Mouse (Mus musculus) midbrain, embryonic 11.5 days (tissue): ENCODE measurements around the gene Lemd1. TPM values are rescaled to one million over a fixed set of nuclear protein-coding genes. Genes with fewer than 3 reads are reported as not detected.

Source experiments
- ATAC-seq: fragments of 200-750 bp; cut with Nextera tagmentation; 2 replicates; pipeline ENCODE4 v1.8.0; 2017; ENCODE audit warnings: moderate TSS enrichment, moderate library complexity; ENCODE audit not compliant: low FRiP score
- DNase-seq: peaks from one replicate; pipeline ENCODE4 v3.0.0; 2015; ENCODE audit warnings: low spot score; ENCODE audit errors: missing footprints
- H3K27ac ChIP-seq: fragments of 300-500 bp; sonication (generic); 2 replicates; pipeline ENCODE4 v1.5.1; 2014; ENCODE audit warnings: low read depth, low read length
- H3K27me3 ChIP-seq: fragments of 300-500 bp; sonication (generic); 2 replicates; pipeline ENCODE4 v1.6.1; 2014; ENCODE audit warnings: mild to moderate bottlenecking, low read length, moderate library complexity, mixed read lengths; ENCODE audit not compliant: control insufficient read depth, insufficient read depth
- H3K36me3 ChIP-seq: fragments of 300-500 bp; sonication (generic); 2 replicates; pipeline ENCODE4 v1.6.1; 2014; ENCODE audit warnings: mild to moderate bottlenecking, low read length, moderate library complexity, mixed read lengths; ENCODE audit not compliant: control insufficient read depth, insufficient read depth
- H3K4me1 ChIP-seq: fragments of 300-500 bp; sonication (generic); 2 replicates; pipeline ENCODE4 v1.6.1; 2014; ENCODE audit warnings: low read length; ENCODE audit not compliant: control insufficient read depth, insufficient read depth
- H3K4me2 ChIP-seq: fragments of 300-500 bp; sonication (generic); 2 replicates; pipeline ENCODE4 v1.6.1; 2014; ENCODE audit warnings: mild to moderate bottlenecking, moderate library complexity
- H3K4me3 ChIP-seq: fragments of 300-500 bp; sonication (generic); 2 replicates; pipeline ENCODE4 v1.5.1; 2014; ENCODE audit warnings: low read depth, low read length
- H3K9ac ChIP-seq: fragments of 300-500 bp; sonication (generic); 2 replicates; pipeline ENCODE4 v1.6.1; 2014; ENCODE audit warnings: low read length
- H3K9me3 ChIP-seq: fragments of 300-500 bp; sonication (generic); 2 replicates; pipeline ENCODE4 v1.6.1; 2016; ENCODE audit warnings: low read length; ENCODE audit not compliant: control insufficient read depth
- WGBS: fragments of 180-500 bp; shearing (Covaris S2); extraction: QIAGEN DNeasy Blood & Tissue Kit; methylation state at CpG from one replicate; pipeline ENCODE4 v1.1.7; 2014; 5-methylcytosine and 5-hydroxymethylcytosine counted together
- polyA plus RNA-seq: library from polyadenylated mRNA; unstranded; fragments of >200 nt; fragmentation: Nextera tagmentation; extraction: Ambion mirVana; gene quantifications from 2 replicates; pipeline ENCODE4 v1.2.1, GENCODE M21; 2014

Gene Lemd1
- polyA plus RNA-seq, 1 experiment from 2014 or later: 12.9 TPM

DNA sequence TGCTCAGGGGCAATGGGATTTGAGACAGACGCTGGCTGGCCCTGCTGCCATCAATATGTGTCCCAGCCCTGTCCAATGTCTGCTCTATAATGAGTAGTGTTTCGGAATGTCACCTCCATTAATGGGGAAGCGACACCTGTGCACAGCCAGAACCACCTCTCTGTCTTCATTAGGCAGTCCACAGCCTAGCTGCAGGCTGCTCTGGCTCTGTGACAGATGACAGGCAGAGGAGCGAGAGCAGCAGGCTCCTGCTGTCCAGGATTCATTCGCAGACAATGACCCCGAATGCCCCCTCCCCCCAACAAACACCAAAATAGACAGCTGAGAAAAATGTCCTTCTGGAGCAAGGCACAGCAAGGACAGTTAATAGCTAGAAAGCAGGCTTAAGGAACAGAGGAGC lies 21.8 kb downstream of the Lemd1 start:
- WGBS: 37% methylated on average over 6 of the region's 6 CpGs

DNA sequence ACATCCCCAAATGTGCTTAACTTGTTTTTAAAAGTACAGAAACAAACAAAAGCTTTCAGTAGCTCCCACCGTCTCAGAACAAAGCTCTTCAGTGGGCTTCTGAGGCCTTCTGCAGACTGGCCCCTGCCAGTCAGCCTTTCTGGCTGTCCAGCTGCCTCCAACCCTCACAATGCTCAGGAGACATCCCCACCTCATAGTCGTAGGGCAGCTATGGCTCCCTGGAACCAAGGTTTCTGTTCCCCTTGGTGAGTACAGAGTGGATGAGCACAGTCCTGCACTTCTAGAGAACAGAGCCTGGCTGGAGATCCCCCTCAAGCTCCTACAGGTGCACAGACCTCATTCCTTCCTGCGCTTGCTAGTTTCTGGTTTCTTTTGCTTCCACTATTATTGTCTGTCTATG lies 25.0 kb downstream of the Lemd1 start:
- ATAC-seq: no peak
- peak; percentile 79 for DNase-seq
- Histone ChIP-seq H3K9me3 (no peaks in the 10 kb centered on the region), H3K9ac (no peak overlapping the region), H3K4me2 (no peak overlapping the region), H3K27ac (no peak overlapping the region), H3K27me3 (no peaks in the 10 kb centered on the region), H3K4me1 (peaks cover 17% of the 10 kb centered on the region), H3K4me3 (no peak overlapping the region), H3K36me3 (no peaks in the 10 kb centered on the region)
- 65% methylated on average over 3 of the region's 3 CpGs for WGBS

More for the DNA sequence above, 21.8 kb downstream of the Lemd1 start:
- DNase-seq (no peak), ATAC-seq (peak; percentile 43)
- Histone ChIP-seq H3K4me1 (peaks cover 29% of the 10 kb centered on the region), H3K27me3 (no peaks in the 10 kb centered on the region), H3K9ac (no peak overlapping the region; the same call in 1 of the 2 replicates), H3K36me3 (no peaks in the 10 kb centered on the region), H3K27ac (no peak overlapping the region), H3K4me3 (no peak overlapping the region), H3K4me2 (no peak overlapping the region), H3K9me3 (no peaks in the 10 kb centered on the region)

DNA sequence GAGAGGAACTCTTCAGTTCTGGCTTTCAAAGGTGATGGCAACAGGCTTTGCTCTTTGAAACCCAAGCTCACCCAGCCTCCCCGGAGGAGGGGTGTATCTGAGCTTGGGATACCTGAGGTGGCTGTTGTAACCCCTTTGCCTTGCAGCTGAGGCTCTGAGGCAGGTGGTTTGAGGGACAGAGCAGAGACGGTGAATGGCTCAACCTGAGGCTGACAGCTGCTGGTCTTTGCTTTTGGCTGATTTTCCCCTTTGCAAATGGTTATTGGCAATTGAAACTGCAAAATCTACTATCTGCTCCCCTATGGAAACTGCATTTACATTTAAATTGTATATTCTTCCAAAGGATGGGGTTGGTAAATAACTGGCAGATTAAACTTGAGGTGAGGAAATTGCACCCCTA lies 30.4 kb downstream of the Lemd1 start:
- peaks cover 19% of the 10 kb centered on the region for H3K4me1 ChIP-seq
- no peaks in the 10 kb centered on the region for H3K36me3 ChIP-seq
- no peak overlapping the region for H3K4me3 ChIP-seq
- DNase-seq: peak; percentile 82
- no peak overlapping the region for H3K4me2 ChIP-seq
- no peaks in the 10 kb centered on the region for H3K9me3 ChIP-seq
- 48% methylated on average over 2 of the region's 2 CpGs for WGBS
- no peaks in the 10 kb centered on the region for H3K27me3 ChIP-seq
- 0 out of 2 replicates have a peak overlapping the region, but pooled peaks have one; percentile 12 for H3K27ac ChIP-seq
- no peak overlapping the region for H3K9ac ChIP-seq
- peak; percentile 4; the same call in 1 of the 2 replicates for ATAC-seq

DNA sequence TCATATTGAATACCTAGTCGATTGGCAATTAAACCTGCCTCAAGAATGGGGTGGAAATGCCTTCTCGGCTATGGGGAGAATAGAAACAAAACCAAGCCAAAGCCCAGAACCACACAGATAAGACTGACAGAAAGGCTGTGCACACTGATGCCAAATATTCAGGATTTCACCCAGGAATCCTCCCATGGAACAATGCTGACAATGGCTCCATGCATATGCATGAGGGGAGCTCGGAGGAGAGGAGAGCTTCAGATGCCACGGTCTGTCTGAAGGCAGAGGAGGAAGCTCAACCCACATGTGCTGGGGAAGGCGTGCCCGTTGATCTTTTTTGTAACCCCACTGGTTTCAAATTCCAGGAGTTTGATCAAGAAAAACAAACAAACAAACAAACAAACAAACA lies 30.9 kb downstream of the Lemd1 start:
- H3K4me2 ChIP-seq: peak overlapping the region; percentile 12; the same call in 1 of the 2 replicates
- H3K36me3 ChIP-seq: no peaks in the 10 kb centered on the region
- H3K9me3 ChIP-seq: no peaks in the 10 kb centered on the region
- H3K27ac ChIP-seq: peak overlapping the region; percentile 12; the same call in 1 of the 2 replicates
- H3K27me3 ChIP-seq: no peaks in the 10 kb centered on the region
- ATAC-seq (peak; percentile 91), DNase-seq (peak; percentile 84)
- no peak overlapping the region for H3K9ac ChIP-seq
- WGBS: 18% methylated on average over 6 of the region's 6 CpGs
- H3K4me3 ChIP-seq: no peak overlapping the region
- H3K4me1 ChIP-seq: peaks cover 19% of the 10 kb centered on the region

- ATAC-seq (no peak), DNase-seq (no peak)
- 83% methylated on average over 13 of the region's 13 CpGs for WGBS
Measured at GRCm38 (mm10) chr1:132226297-132227080, 35.3 kb downstream of the Lemd1 start.

GRCm38 (mm10) chr1:132229667-132230066 lies 38.4 kb downstream of the Lemd1 start, which contains the start of gene Gm10188:
TSS of gene Gm10188 (minus strand) at chr1:132229767.
- no peaks in the 10 kb centered on the region for H3K36me3 ChIP-seq
- H3K4me2 ChIP-seq: no peak within 1 kb of the TSS
- H3K27ac ChIP-seq: no peak within 1 kb of the TSS
- no peaks in the 10 kb centered on the region; the same call in 1 of the 2 replicates for H3K27me3 ChIP-seq
- ATAC-seq (no peak), DNase-seq (no peak)
- 87% methylated on average over 3 of the region's 3 CpGs for WGBS
- no peak within 1 kb of the TSS for H3K9ac ChIP-seq
- peaks cover 2% of the 10 kb centered on the region; the same call in 1 of the 2 replicates for H3K4me1 ChIP-seq
- H3K4me3 ChIP-seq: no peak within 1 kb of the TSS
- H3K9me3 ChIP-seq: no peaks in the 10 kb centered on the region

More at GRCm38 (mm10) chr1:132226297-132227080, 35.3 kb downstream of the Lemd1 start:
- H3K27me3 ChIP-seq: no peaks in the 10 kb centered on the region
- no peaks in the 10 kb centered on the region for H3K9me3 ChIP-seq
- no peak overlapping the region for H3K4me3 ChIP-seq
- H3K9ac ChIP-seq: no peak overlapping the region
- no peak overlapping the region for H3K27ac ChIP-seq
- peaks cover 15% of the 10 kb centered on the region for H3K4me1 ChIP-seq
- no peaks in the 10 kb centered on the region for H3K36me3 ChIP-seq
- H3K4me2 ChIP-seq: no peak overlapping the region

GRCm38 (mm10) chr1:132231470-132232274 lies 40.4 kb downstream of the Lemd1 start:
- Histone ChIP-seq H3K9ac (peak overlapping the region; percentile 27; the same call in 1 of the 2 replicates), H3K27ac (no peak overlapping the region), H3K9me3 (no peaks in the 10 kb centered on the region), H3K4me3 (no peak overlapping the region), H3K4me2 (no peak overlapping the region), H3K27me3 (no peaks in the 10 kb centered on the region; the same call in 1 of the 2 replicates), H3K4me1 (peaks cover 2% of the 10 kb centered on the region; the same call in 1 of the 2 replicates), H3K36me3 (no peaks in the 10 kb centered on the region)
- 27% methylated on average over 7 of the region's 7 CpGs for WGBS
- ATAC-seq (no peak), DNase-seq (no peak)

- no peaks in the 10 kb centered on the region for H3K9me3 ChIP-seq
- peaks cover 2% of the 10 kb centered on the region; the same call in 1 of the 2 replicates for H3K4me1 ChIP-seq
- 19% methylated on average over 12 of the region's 12 CpGs for WGBS
- H3K4me3 ChIP-seq: no peak overlapping the region
- no peaks in the 10 kb centered on the region for H3K36me3 ChIP-seq
- no peak overlapping the region for H3K9ac ChIP-seq
- DNase-seq (peak; percentile 90), ATAC-seq (peak; percentile 62; the same call in 1 of the 2 replicates)
- no peaks in the 10 kb centered on the region; the same call in 1 of the 2 replicates for H3K27me3 ChIP-seq
- no peak overlapping the region for H3K4me2 ChIP-seq
- no peak overlapping the region for H3K27ac ChIP-seq
Measured at GRCm38 (mm10) chr1:132233566-132233965, 42.3 kb downstream of the Lemd1 start.
